Mouse (Mus musculus): ENCODE results near the gene BC049352. TPM values are rescaled to one million over a fixed set of nuclear protein-coding genes. Genes with fewer than 3 reads are reported as not detected.

The BC049352 gene
- total and polyA plus RNA-seq, 3 experiments: 0.17 TPM; not detected in 2

- peaks cover 5 to 33% of the 10 kb centered on the region in 2 experiments for H3K4me1 ChIP-seq (ENCODE audit: control insufficient read depth in 1 of 2, insufficient read depth in 2 of 2)
- H3K9ac ChIP-seq (ENCODE audit: insufficient read depth, low read depth): no peak overlapping the region
- H3K27me3 ChIP-seq (replicated peaks): no peaks in the 10 kb centered on the region
- no peaks in the 10 kb centered on the region for H3K79me2 ChIP-seq (replicated peaks; ENCODE audit: control insufficient read depth, extremely low read depth, insufficient read depth, poor library complexity, severe bottlenecking)
- no peak overlapping the region for H3K4me2 ChIP-seq (ENCODE audit: insufficient read depth, low read depth, poor library complexity, severe bottlenecking)
- in situ Hi-C loops (cut with MboI; ENCODE audit: low pct_ligation_motif_present, low pct_unique_long_range_greater_than_20kb, low sequenced_read_pairs) (no loop called here), dilution Hi-C loops (cut with MboI; ENCODE audit: extremely low pct_ligation_motif_present, extremely low pct_unique_long_range_greater_than_20kb, low sequenced_read_pairs) (no loop called here)
- no peak overlapping the region for H3K27ac ChIP-seq (ENCODE audit: insufficient read depth, low read depth)
- H3K36me3 ChIP-seq (replicated peaks in 1 of 2; ENCODE audit: control insufficient read depth in 1 of 2, insufficient read depth in 1 of 2, low read length in 1 of 2): peaks cover 38 to 86% of the 10 kb centered on the region in 2 experiments
- H3K4me3 ChIP-seq (replicated peaks in 1 of 3; ENCODE audit: low read depth in 2 of 3, low read length in 2 of 3, poor library complexity in 1 of 3): no peak overlapping the region
- H3K9me3 ChIP-seq (replicated peaks; ENCODE audit: low read length): no peaks in the 10 kb centered on the region
- TF ChIP-seq ZNF384 (IDR thresholded peaks at IDR 0.05; ENCODE audit: low read depth, low read length) (no peak), EP300 (IDR thresholded peaks at IDR 0.05; ENCODE audit: low read length) (no peak), MYC (IDR thresholded peaks at IDR 0.05; ENCODE audit: low read depth, low read length) (no peak), CHD2 (IDR thresholded peaks at IDR 0.05; ENCODE audit: low read length) (no peak)
- no peak for DNase-seq (ENCODE audit: extremely low read depth)
Observed at GRCm38 (mm10) chr9:45259065-45259464, 77.3 kb downstream of the BC049352 start.

- Histone ChIP-seq H3K9ac (ENCODE audit: insufficient read depth, low read depth) (no peak overlapping the region), H3K79me2 (replicated peaks; ENCODE audit: control insufficient read depth, extremely low read depth, insufficient read depth, poor library complexity, severe bottlenecking) (no peaks in the 10 kb centered on the region), H3K27me3 (replicated peaks) (no peaks in the 10 kb centered on the region), H3K27ac (ENCODE audit: insufficient read depth, low read depth) (no peak overlapping the region), H3K9me3 (replicated peaks; ENCODE audit: low read length) (no peaks in the 10 kb centered on the region), H3K4me3 (replicated peaks in 1 of 3; ENCODE audit: low read depth in 2 of 3, low read length in 2 of 3, poor library complexity in 1 of 3) (no peak overlapping the region), H3K36me3 (replicated peaks in 1 of 2; ENCODE audit: control insufficient read depth in 1 of 2, insufficient read depth in 1 of 2, low read length in 1 of 2) (peaks cover 35 to 86% of the 10 kb centered on the region in 2 experiments), H3K4me1 (ENCODE audit: control insufficient read depth in 1 of 2, insufficient read depth in 2 of 2) (peaks cover 7 to 40% of the 10 kb centered on the region in 2 experiments), H3K4me2 (ENCODE audit: insufficient read depth, low read depth, poor library complexity, severe bottlenecking) (no peak overlapping the region)
- dilution Hi-C loops (cut with MboI; ENCODE audit: extremely low pct_ligation_motif_present, extremely low pct_unique_long_range_greater_than_20kb, low sequenced_read_pairs): no loop called here
- TF ChIP-seq IRF4 (IDR thresholded peaks at IDR 0.05; ENCODE audit: low read depth, low read length) (no peak), SMC3 (IDR thresholded peaks at IDR 0.05; ENCODE audit: low read depth, low read length) (no peak), MAX (IDR thresholded peaks at IDR 0.05; ENCODE audit: low read length) (no peak), BHLHE40 (IDR thresholded peaks at IDR 0.05; ENCODE audit: low read depth, low read length) (no peak)
- in situ Hi-C loops (cut with MboI; ENCODE audit: low pct_ligation_motif_present, low pct_unique_long_range_greater_than_20kb, low sequenced_read_pairs): no loop called here
- no peak for DNase-seq (ENCODE audit: extremely low read depth)
Observed at GRCm38 (mm10) chr9:45261466-45261865, 79.7 kb downstream of the BC049352 start.

GRCm38 (mm10) chr9:45261872-45262271 lies 80.1 kb downstream of the BC049352 start:
- dilution Hi-C loops (cut with MboI; ENCODE audit: extremely low pct_ligation_motif_present, extremely low pct_unique_long_range_greater_than_20kb, low sequenced_read_pairs) (no loop called here), in situ Hi-C loops (cut with MboI; ENCODE audit: low pct_ligation_motif_present, low pct_unique_long_range_greater_than_20kb, low sequenced_read_pairs) (no loop called here)
- Histone ChIP-seq H3K79me2 (replicated peaks; ENCODE audit: control insufficient read depth, extremely low read depth, insufficient read depth, poor library complexity, severe bottlenecking) (no peaks in the 10 kb centered on the region), H3K4me1 (ENCODE audit: control insufficient read depth in 1 of 2, insufficient read depth in 2 of 2) (peaks cover 7 to 44% of the 10 kb centered on the region in 2 experiments), H3K27me3 (replicated peaks) (no peaks in the 10 kb centered on the region), H3K36me3 (replicated peaks in 1 of 2; ENCODE audit: control insufficient read depth in 1 of 2, insufficient read depth in 1 of 2, low read length in 1 of 2) (peaks cover 32 to 83% of the 10 kb centered on the region in 2 experiments), H3K9ac (ENCODE audit: insufficient read depth, low read depth) (no peak overlapping the region), H3K4me2 (ENCODE audit: insufficient read depth, low read depth, poor library complexity, severe bottlenecking) (no peak overlapping the region), H3K9me3 (replicated peaks; ENCODE audit: low read length) (no peaks in the 10 kb centered on the region), H3K27ac (ENCODE audit: insufficient read depth, low read depth) (no peak overlapping the region), H3K4me3 (replicated peaks in 1 of 3; ENCODE audit: low read depth in 2 of 3, low read length in 2 of 3, poor library complexity in 1 of 3) (no peak overlapping the region)
- no peak for DNase-seq (ENCODE audit: extremely low read depth)
- TF ChIP-seq USF2 (conservative IDR thresholded peaks at IDR 0.05; ENCODE audit: low read depth, low read length) (no peak), EP300 (IDR thresholded peaks at IDR 0.05; ENCODE audit: low read length) (no peak), MAZ (IDR thresholded peaks at IDR 0.05; ENCODE audit: low read depth, low read length) (no peak), ZMIZ1 (IDR thresholded peaks at IDR 0.05; ENCODE audit: low read depth, low read length) (no peak), UBTF (IDR thresholded peaks at IDR 0.05; ENCODE audit: low read depth, low read length) (no peak), USF1 (IDR thresholded peaks at IDR 0.05; ENCODE audit: low read depth, low read length) (no peak), ZKSCAN1 (IDR thresholded peaks at IDR 0.05; ENCODE audit: borderline replicate concordance, low read depth, low read length) (no peak), ETS1 (conservative IDR thresholded peaks at IDR 0.05; ENCODE audit: low read depth, low read length) (no peak), NELFE (IDR thresholded peaks at IDR 0.05; ENCODE audit: low read depth, low read length) (no peak), BHLHE40 (IDR thresholded peaks at IDR 0.05; ENCODE audit: low read depth, low read length) (no peak), HCFC1 (IDR thresholded peaks at IDR 0.05; ENCODE audit: low read depth, low read length) (no peak), MYC (IDR thresholded peaks at IDR 0.05; ENCODE audit: low read depth, low read length) (no peak), SMC3 (IDR thresholded peaks at IDR 0.05; ENCODE audit: low read depth, low read length) (no peak), CHD2 (IDR thresholded peaks at IDR 0.05; ENCODE audit: low read length) (no peak), IRF4 (IDR thresholded peaks at IDR 0.05; ENCODE audit: low read depth, low read length) (no peak), E2F4 (IDR thresholded peaks at IDR 0.05; ENCODE audit: insufficient replicate concordance, low read depth, low read length) (no peak), RAD21 (IDR thresholded peaks at IDR 0.05; ENCODE audit: low read depth, low read length) (no peak)

Data from CH12.LX (cell line).